Mouse (Mus musculus): Measurements from ENCODE around the gene Gli1.

DNA sequence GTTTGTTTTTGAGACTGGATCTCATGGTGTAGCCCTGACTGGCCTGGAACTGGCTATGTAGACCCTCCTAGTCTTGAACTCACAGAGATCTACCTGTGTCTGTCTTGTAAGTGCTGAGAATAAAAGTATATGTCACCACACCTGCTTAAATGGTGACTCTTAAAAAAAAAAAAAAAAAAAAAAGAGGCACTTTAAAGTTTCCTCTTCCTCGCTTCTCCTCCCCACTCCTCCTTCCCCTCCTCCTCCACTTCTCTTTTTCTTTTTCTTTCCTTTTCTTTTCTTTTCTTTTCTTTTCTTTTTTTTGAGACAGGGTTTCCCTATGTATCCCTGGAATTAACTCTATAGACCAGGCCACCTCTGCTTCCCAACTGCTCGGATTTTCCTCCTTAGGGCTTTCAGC, 29.2 kb upstream of the Gli1 start:
- no peak for TF ChIP-seq CTCF (IDR thresholded peaks at IDR 0.05)
- no peak for TF ChIP-seq EP300 (IDR thresholded peaks at IDR 0.05)
